Mouse (Mus musculus): Measurements from ENCODE around the gene Slc9a3r1.

- TF ChIP-seq CTCF (IDR thresholded peaks at IDR 0.05; ENCODE audit: low read depth) (no peak), EP300 (IDR thresholded peaks at IDR 0.05; ENCODE audit: low read depth) (no peak)
These were observed 8.0 kb downstream of the Slc9a3r1 start for GRCm38 (mm10) chr11:115171125-115171524.

Measured in liver, postnatal 0 days (tissue).